Mouse (Mus musculus): ENCODE results near the gene Olfr777. TPM values are rescaled to one million over a fixed set of nuclear protein-coding genes. Genes with fewer than 3 reads are reported as not detected.
"Not testable (repeated sequence)": the region's sequence is repeated elsewhere in the genome, so short reads cannot be mapped to it uniquely, and the experiment has no call there.

The Olfr777 gene
- polyA plus RNA-seq (2012; ENCODE audit: insufficient read depth, insufficient read length, missing spikeins): not detected in 2 replicates

- H3K4me3 ChIP-seq (ENCODE audit: insufficient read depth, low read depth, low read length): no peak within 1 kb of the TSS
- no peaks in the 10 kb centered on the region for H3K4me1 ChIP-seq (ENCODE audit: control insufficient read depth, insufficient read depth, insufficient read length, low read length)
- no peak within 1 kb of the TSS for H3K27ac ChIP-seq (replicated peaks; ENCODE audit: low read depth, low read length)
Measured at GRCm38 (mm10) chr10:129271081-129271535, at the start of gene Olfr777. Gene Olfr777 (minus strand): TSS chr10:129271485.

- no peak within 1 kb of the TSS for H3K4me3 ChIP-seq (ENCODE audit: insufficient read depth, low read depth, low read length)
- H3K27ac ChIP-seq (replicated peaks; ENCODE audit: low read depth, low read length): no peak within 1 kb of the TSS
- H3K4me1 ChIP-seq (ENCODE audit: control insufficient read depth, insufficient read depth, insufficient read length, low read length): no peaks in the 10 kb centered on the region
Measured at GRCm38 (mm10) chr10:129317817-129318216, 46.5 kb upstream of the Olfr777 start, which contains the start of gene Olfr780. Gene Olfr780 (plus strand): TSS chr10:129318117.

- H3K4me1 ChIP-seq (ENCODE audit: control insufficient read depth, insufficient read depth, insufficient read length, low read length); H3K4me3 ChIP-seq (ENCODE audit: insufficient read depth, low read depth, low read length); H3K27ac ChIP-seq (replicated peaks; ENCODE audit: low read depth, low read length): not testable (repeated sequence)
Measured at GRCm38 (mm10) chr10:129313521-129313920, 42.2 kb upstream of the Olfr777 start.

- H3K27ac ChIP-seq (replicated peaks; ENCODE audit: low read depth, low read length); H3K4me1 ChIP-seq (ENCODE audit: control insufficient read depth, insufficient read depth, insufficient read length, low read length); H3K4me3 ChIP-seq (ENCODE audit: insufficient read depth, low read depth, low read length): not testable (repeated sequence)
Measured at GRCm38 (mm10) chr10:129312973-129313372, 41.7 kb upstream of the Olfr777 start.

GRCm38 (mm10) chr10:129258827-129259226, 12.5 kb downstream of the Olfr777 start, which contains the start of gene Olfr776:
Gene Olfr776 (plus strand): TSS chr10:129259127.
- H3K27ac ChIP-seq (replicated peaks; ENCODE audit: low read depth, low read length): no peak within 1 kb of the TSS
- H3K4me3 ChIP-seq (ENCODE audit: insufficient read depth, low read depth, low read length): no peak within 1 kb of the TSS
- H3K4me1 ChIP-seq (ENCODE audit: control insufficient read depth, insufficient read depth, insufficient read length, low read length): no peaks in the 10 kb centered on the region

GRCm38 (mm10) chr10:129248112-129248511, 23.2 kb downstream of the Olfr777 start, which contains the start of gene Olfr775:
Gene Olfr775 (plus strand): TSS chr10:129248412.
- no peak within 1 kb of the TSS for H3K4me3 ChIP-seq (ENCODE audit: insufficient read depth, low read depth, low read length)
- H3K4me1 ChIP-seq (ENCODE audit: control insufficient read depth, insufficient read depth, insufficient read length, low read length): no peaks in the 10 kb centered on the region
- no peak within 1 kb of the TSS for H3K27ac ChIP-seq (replicated peaks; ENCODE audit: low read depth, low read length)

GRCm38 (mm10) chr10:129235904-129236303, 35.4 kb downstream of the Olfr777 start, which contains the start of gene Olfr774:
Gene Olfr774 (plus strand): TSS chr10:129236204.
- H3K4me1 ChIP-seq (ENCODE audit: control insufficient read depth, insufficient read depth, insufficient read length, low read length): no peaks in the 10 kb centered on the region
- no peak within 1 kb of the TSS for H3K4me3 ChIP-seq (ENCODE audit: insufficient read depth, low read depth, low read length)
- H3K27ac ChIP-seq (replicated peaks; ENCODE audit: low read depth, low read length): no peak within 1 kb of the TSS

GRCm38 (mm10) chr10:129230737-129231136, 40.5 kb downstream of the Olfr777 start:
- Histone ChIP-seq H3K27ac (replicated peaks; ENCODE audit: low read depth, low read length) (no peak overlapping the region), H3K4me3 (ENCODE audit: insufficient read depth, low read depth, low read length) (no peak overlapping the region), H3K4me1 (ENCODE audit: control insufficient read depth, insufficient read depth, insufficient read length, low read length) (no peaks in the 10 kb centered on the region)

Other genes with a start within 250 kb of the Olfr777 start
- gene Olfr764-ps1, start 231.6 kb downstream of the Olfr777 start, polyA plus RNA-seq (2012; ENCODE audit: insufficient read depth, insufficient read length, missing spikeins): not detected in 2 replicates
- not detected in 2 replicates for gene Olfr765, start 221.5 kb downstream of the Olfr777 start, polyA plus RNA-seq (2012; ENCODE audit: insufficient read depth, insufficient read length, missing spikeins)
- not detected in 2 replicates for gene Olfr766-ps1, start 202.5 kb downstream of the Olfr777 start, polyA plus RNA-seq (2012; ENCODE audit: insufficient read depth, insufficient read length, missing spikeins)
- gene Olfr767, start 188.6 kb downstream of the Olfr777 start, polyA plus RNA-seq (2012; ENCODE audit: insufficient read depth, insufficient read length, missing spikeins): not detected in 2 replicates
- not detected in 2 replicates for gene Olfr768, start 172.1 kb downstream of the Olfr777 start, polyA plus RNA-seq (2012; ENCODE audit: insufficient read depth, insufficient read length, missing spikeins)
- not detected in 2 replicates for gene Olfr769, start 153.6 kb downstream of the Olfr777 start, polyA plus RNA-seq (2012; ENCODE audit: insufficient read depth, insufficient read length, missing spikeins)
- gene Olfr770, start 132.5 kb downstream of the Olfr777 start, polyA plus RNA-seq (2012; ENCODE audit: insufficient read depth, insufficient read length, missing spikeins): not detected in 2 replicates
- not detected in 2 replicates for gene Olfr771, start 106.7 kb downstream of the Olfr777 start, polyA plus RNA-seq (2012; ENCODE audit: insufficient read depth, insufficient read length, missing spikeins)
- not detected in 2 replicates for gene Olfr772, start 93.6 kb downstream of the Olfr777 start, polyA plus RNA-seq (2012; ENCODE audit: insufficient read depth, insufficient read length, missing spikeins)
- gene Olfr773, start 84.1 kb downstream of the Olfr777 start, polyA plus RNA-seq (2012; ENCODE audit: insufficient read depth, insufficient read length, missing spikeins): not detected in 2 replicates
- not detected in 2 replicates for gene Olfr774, start 35.3 kb downstream of the Olfr777 start, polyA plus RNA-seq (2012; ENCODE audit: insufficient read depth, insufficient read length, missing spikeins)
- gene Olfr775, start 23.1 kb downstream of the Olfr777 start, polyA plus RNA-seq (2012; ENCODE audit: insufficient read depth, insufficient read length, missing spikeins): not detected in 2 replicates
- not detected in 2 replicates for gene Olfr776, start 12.4 kb downstream of the Olfr777 start, polyA plus RNA-seq (2012; ENCODE audit: insufficient read depth, insufficient read length, missing spikeins)
- not detected in 2 replicates for gene Olfr780, start 46.6 kb upstream of the Olfr777 start, polyA plus RNA-seq (2012; ENCODE audit: insufficient read depth, insufficient read length, missing spikeins)
- gene Olfr781, start 57.4 kb upstream of the Olfr777 start, polyA plus RNA-seq (2012; ENCODE audit: insufficient read depth, insufficient read length, missing spikeins): not detected in 2 replicates
- not detected in 2 replicates for gene Olfr782, start 77.4 kb upstream of the Olfr777 start, polyA plus RNA-seq (2012; ENCODE audit: insufficient read depth, insufficient read length, missing spikeins)
- not detected in 2 replicates for gene Olfr784, start 112.6 kb upstream of the Olfr777 start, polyA plus RNA-seq (2012; ENCODE audit: insufficient read depth, insufficient read length, missing spikeins)
- not detected in 2 replicates for gene Olfr785, start 133.9 kb upstream of the Olfr777 start, polyA plus RNA-seq (2012; ENCODE audit: insufficient read depth, insufficient read length, missing spikeins)
- gene Olfr786, start 155.8 kb upstream of the Olfr777 start, polyA plus RNA-seq (2012; ENCODE audit: insufficient read depth, insufficient read length, missing spikeins): not detected in 2 replicates
- gene Olfr787, start 190.4 kb upstream of the Olfr777 start, polyA plus RNA-seq (2012; ENCODE audit: insufficient read depth, insufficient read length, missing spikeins): not detected in 2 replicates
- not detected in 2 replicates for gene Olfr788, start 199.5 kb upstream of the Olfr777 start, polyA plus RNA-seq (2012; ENCODE audit: insufficient read depth, insufficient read length, missing spikeins)
- not detected in 2 replicates for gene Olfr789, start 213.3 kb upstream of the Olfr777 start, polyA plus RNA-seq (2012; ENCODE audit: insufficient read depth, insufficient read length, missing spikeins)
- not detected in 2 replicates for gene Olfr790, start 227.0 kb upstream of the Olfr777 start, polyA plus RNA-seq (2012; ENCODE audit: insufficient read depth, insufficient read length, missing spikeins)